Mouse (Mus musculus): Measurements from ENCODE around the gene Rhot2. TPM values are rescaled to one million over a fixed set of nuclear protein-coding genes. Genes with fewer than 3 reads are reported as not detected.

Gene Rhot2
- polyA plus RNA-seq, 1 experiment = 121 TPM

GRCm38 (mm10) chr17:25794998-25795397 lies 49.7 kb downstream of the Rhot2 start:
- no peaks in the 10 kb centered on the region for H3K27me3 ChIP-seq (ENCODE audit: control insufficient read depth, insufficient read depth, low read length)
- peaks cover 8% of the 10 kb centered on the region for H3K4me1 ChIP-seq (ENCODE audit: control insufficient read depth, insufficient read depth, low read length)
- TF ChIP-seq POLR2A (IDR thresholded peaks at IDR 0.05; ENCODE audit: borderline replicate concordance, insufficient read depth, low read length) (no peak), CTCF (IDR thresholded peaks at IDR 0.05; ENCODE audit: borderline replicate concordance, insufficient read depth, low read depth, low read length) (no peak)
- WGBS = 45% methylated on average over 17 of the region's 17 CpGs
- DNase-seq = no peak
- peak overlapping the region; percentile 56; the same call in 1 of the 2 replicates for H3K27ac ChIP-seq (ENCODE audit: insufficient read depth, low read length)
- H3K4me3 ChIP-seq (replicated peaks; ENCODE audit: insufficient read depth, low read depth, low read length) = no peak overlapping the region

GRCm38 (mm10) chr17:25794197-25794596 lies 50.5 kb downstream of the Rhot2 start:
- H3K4me3 ChIP-seq (replicated peaks; ENCODE audit: insufficient read depth, low read depth, low read length) = no peak overlapping the region
- DNase-seq = peak in 1 of 2 experiments; percentile 27
- no peak for TF ChIP-seq POLR2A (IDR thresholded peaks at IDR 0.05; ENCODE audit: borderline replicate concordance, insufficient read depth, low read length)
- TF ChIP-seq CTCF (IDR thresholded peaks at IDR 0.05; ENCODE audit: borderline replicate concordance, insufficient read depth, low read depth, low read length) = no peak
- 20% methylated on average over 13 of the region's 13 CpGs for WGBS
- no peaks in the 10 kb centered on the region for H3K27me3 ChIP-seq (ENCODE audit: control insufficient read depth, insufficient read depth, low read length)
- H3K4me1 ChIP-seq (ENCODE audit: control insufficient read depth, insufficient read depth, low read length) = peaks cover 8% of the 10 kb centered on the region
- H3K27ac ChIP-seq (ENCODE audit: insufficient read depth, low read length) = no peak overlapping the region

GRCm38 (mm10) chr17:25792615-25793014 lies 52.0 kb downstream of the Rhot2 start, which contains the start of gene Fam173a:
Gene Fam173a, minus strand, starts transcription at chr17:25792901.
- 0% methylated on average over 14 of the region's 14 CpGs for WGBS
- TF ChIP-seq CTCF (IDR thresholded peaks at IDR 0.05; ENCODE audit: borderline replicate concordance, insufficient read depth, low read depth, low read length) (no peak), POLR2A (IDR thresholded peaks at IDR 0.05; ENCODE audit: borderline replicate concordance, insufficient read depth, low read length) (no peak)
- Histone ChIP-seq H3K4me1 (ENCODE audit: control insufficient read depth, insufficient read depth, low read length) (peaks cover 8% of the 10 kb centered on the region), H3K27me3 (ENCODE audit: control insufficient read depth, insufficient read depth, low read length) (no peaks in the 10 kb centered on the region), H3K4me3 (replicated peaks; ENCODE audit: insufficient read depth, low read depth, low read length) (peak within 1 kb of the TSS; percentile 91), H3K27ac (ENCODE audit: insufficient read depth, low read length) (peak within 1 kb of the TSS; percentile 95)
- DNase-seq = peak in 1 of 2 experiments; percentile 64

GRCm38 (mm10) chr17:25791843-25792527 lies 52.7 kb downstream of the Rhot2 start:
- H3K27me3 ChIP-seq (ENCODE audit: control insufficient read depth, insufficient read depth, low read length) = no peaks in the 10 kb centered on the region
- peak overlapping the region; percentile 95 for H3K27ac ChIP-seq (ENCODE audit: insufficient read depth, low read length)
- peak; percentile 93 for TF ChIP-seq POLR2A (IDR thresholded peaks at IDR 0.05; ENCODE audit: borderline replicate concordance, insufficient read depth, low read length)
- no peak for TF ChIP-seq CTCF (IDR thresholded peaks at IDR 0.05; ENCODE audit: borderline replicate concordance, insufficient read depth, low read depth, low read length)
- DNase-seq = peak; percentile 86 to 92
- H3K4me1 ChIP-seq (ENCODE audit: control insufficient read depth, insufficient read depth, low read length) = peaks cover 8% of the 10 kb centered on the region
- peak overlapping the region; percentile 91 for H3K4me3 ChIP-seq (replicated peaks; ENCODE audit: insufficient read depth, low read depth, low read length)
- WGBS = under 1% methylated on average over 45 of the region's 45 CpGs

- Histone ChIP-seq H3K4me3 (replicated peaks; ENCODE audit: insufficient read depth, low read depth, low read length) (peak overlapping the region; percentile 91), H3K27ac (ENCODE audit: insufficient read depth, low read length) (no peak overlapping the region), H3K27me3 (ENCODE audit: control insufficient read depth, insufficient read depth, low read length) (no peaks in the 10 kb centered on the region), H3K4me1 (ENCODE audit: control insufficient read depth, insufficient read depth, low read length) (peaks cover 8% of the 10 kb centered on the region)
- no peak for TF ChIP-seq CTCF (IDR thresholded peaks at IDR 0.05; ENCODE audit: borderline replicate concordance, insufficient read depth, low read depth, low read length)
- no peak for TF ChIP-seq POLR2A (IDR thresholded peaks at IDR 0.05; ENCODE audit: borderline replicate concordance, insufficient read depth, low read length)
- DNase-seq = peak in 1 of 2 experiments; percentile 53
- 11% methylated on average over 19 of the region's 19 CpGs for WGBS
Measured at GRCm38 (mm10) chr17:25791320-25791842, 53.3 kb downstream of the Rhot2 start.

Other genes starting within 250 kb of the Rhot2 start
- gene Gng13, start 127.7 kb downstream of the Rhot2 start, polyA plus RNA-seq (2012; rRNA removed) = 489 and 519 TPM in 2 replicates
- 3.7 and 4.1 TPM in 2 replicates for gene Chtf18, start 117.4 kb downstream of the Rhot2 start, polyA plus RNA-seq (2012; rRNA removed)
- 96.4 and 97.4 TPM in 2 replicates for gene Rpusd1, start 117.2 kb downstream of the Rhot2 start, polyA plus RNA-seq (2012; rRNA removed)
- gene Mslnl, start 108.8 kb downstream of the Rhot2 start, polyA plus RNA-seq (2012; rRNA removed) = 0.73 and 1.1 TPM in 2 replicates
- 0.21 and 0.38 TPM in 2 replicates for gene Msln, start 90.5 kb downstream of the Rhot2 start, polyA plus RNA-seq (2012; rRNA removed)
- gene Narfl, start 71.1 kb downstream of the Rhot2 start, polyA plus RNA-seq (2012; rRNA removed) = 43.5 and 45.5 TPM in 2 replicates
- gene Haghl, start 59.2 kb downstream of the Rhot2 start, polyA plus RNA-seq (2012; rRNA removed) = 340 and 348 TPM in 2 replicates
- 0.47 and 0.79 TPM in 2 replicates for gene Ccdc78, start 58.3 kb downstream of the Rhot2 start, polyA plus RNA-seq (2012; rRNA removed)
- gene Fam173a, start 52.0 kb downstream of the Rhot2 start, polyA plus RNA-seq (2012; rRNA removed) = 167 and 178 TPM in 2 replicates
- 3.3 and 5.0 TPM in 2 replicates for gene AC134908.4, start 49.2 kb downstream of the Rhot2 start, polyA plus RNA-seq (2012; rRNA removed)
- gene Metrn, start 47.7 kb downstream of the Rhot2 start, polyA plus RNA-seq (2012; rRNA removed) = 534 and 542 TPM in 2 replicates
- gene Fbxl16, start 35.8 kb downstream of the Rhot2 start, polyA plus RNA-seq (2012; rRNA removed) = 187 and 207 TPM in 2 replicates
- 32.8 and 34.2 TPM in 2 replicates for gene Wdr24, start 21.2 kb downstream of the Rhot2 start, polyA plus RNA-seq (2012; rRNA removed)
- gene Jmjd8, start 16.0 kb downstream of the Rhot2 start, polyA plus RNA-seq (2012; rRNA removed) = 65.8 and 75.2 TPM in 2 replicates
- 326 and 333 TPM in 2 replicates for gene Stub1, start 11.4 kb downstream of the Rhot2 start, polyA plus RNA-seq (2012; rRNA removed)
- 111 and 119 TPM in 2 replicates for gene Rhbdl1, start 7.6 kb downstream of the Rhot2 start, polyA plus RNA-seq (2012; rRNA removed)
- 42.9 and 45.9 TPM in 2 replicates for gene Gm20683, start 3.1 kb downstream of the Rhot2 start, polyA plus RNA-seq (2012; rRNA removed)
- gene Wdr90, start 16.6 kb upstream of the Rhot2 start, polyA plus RNA-seq (2012; rRNA removed) = 21.6 and 26.9 TPM in 2 replicates
- gene Mcrip2, start 23.9 kb upstream of the Rhot2 start, polyA plus RNA-seq (2012; rRNA removed) = 31.9 and 34.1 TPM in 2 replicates
- gene Mettl26, start 30.2 kb upstream of the Rhot2 start, polyA plus RNA-seq (2012; rRNA removed) = 110 and 116 TPM in 2 replicates
- 0.95 and 1.1 TPM in 2 replicates for gene Wfikkn1, start 36.0 kb upstream of the Rhot2 start, polyA plus RNA-seq (2012; rRNA removed)
- gene Rab40c, start 74.9 kb upstream of the Rhot2 start, polyA plus RNA-seq (2012; rRNA removed) = 70.0 and 74.6 TPM in 2 replicates
- gene Pigq, start 100.1 kb upstream of the Rhot2 start, polyA plus RNA-seq (2012; rRNA removed) = 170 and 191 TPM in 2 replicates
- 1.9 and 2.5 TPM in 2 replicates for gene Nhlrc4, start 100.1 kb upstream of the Rhot2 start, polyA plus RNA-seq (2012; rRNA removed)
- 13.4 and 14.0 TPM in 2 replicates for gene A930017K11Rik, start 107.7 kb upstream of the Rhot2 start, polyA plus RNA-seq (2012; rRNA removed)
- gene Capn15, start 140.9 kb upstream of the Rhot2 start, polyA plus RNA-seq (2012; rRNA removed) = 88.7 and 92.8 TPM in 2 replicates
- 81.8 and 82.9 TPM in 2 replicates for gene Rab11fip3, start 224.7 kb upstream of the Rhot2 start, polyA plus RNA-seq (2012; rRNA removed)
- gene Decr2, start 245.5 kb upstream of the Rhot2 start, polyA plus RNA-seq (2012; rRNA removed) = 39.5 and 41.3 TPM in 2 replicates